Mouse (Mus musculus) adrenal gland, adult (tissue): ENCODE data around the gene Fem1a.
A peak's percentile ranks its signal among the peaks of the same experiment; 100 is the strongest.

Experiments used
- DNase-seq, 2 experiments: peaks; one replicate each; pipeline ENCODE4 v3.0.0; 2022 to 2023; ENCODE audit warnings: low spot score in 1 of 2; ENCODE audit not compliant: inconsistent age in 2 of 2

Gene Fem1a

GRCm38 (mm10) chr17:56256239-56256881 lies at the start of gene Fem1a:
TSS of gene Fem1a (plus strand) at chr17:56256810.
- peak; percentile 96 to 98 for DNase-seq

- no peak for DNase-seq
These were observed 49.5 kb upstream of the Fem1a start for GRCm38 (mm10) chr17:56206986-56207674.

GRCm38 (mm10) chr17:56207963-56208530 lies 48.6 kb upstream of the Fem1a start:
- no peak for DNase-seq

GRCm38 (mm10) chr17:56208821-56209220 lies 47.8 kb upstream of the Fem1a start:
- DNase-seq: no peak

- DNase-seq: no peak
These were observed 45.5 kb upstream of the Fem1a start for GRCm38 (mm10) chr17:56211090-56211489.

- DNase-seq: no peak
These were observed 43.9 kb upstream of the Fem1a start for GRCm38 (mm10) chr17:56212676-56213075.

GRCm38 (mm10) chr17:56214229-56214628 lies 42.4 kb upstream of the Fem1a start:
- peak in 1 of 2 experiments; percentile 63 for DNase-seq

- peak in 1 of 2 experiments; percentile 63 for DNase-seq
These were observed 38.9 kb upstream of the Fem1a start for GRCm38 (mm10) chr17:56217670-56218069.

- DNase-seq: peak; percentile 95 to 97
These were observed 38.0 kb upstream of the Fem1a start, which contains the start of gene Dpp9 for GRCm38 (mm10) chr17:56218377-56219191. TSS of gene Dpp9 (minus strand) at chr17:56218905.

GRCm38 (mm10) chr17:56219251-56219650 lies 37.4 kb upstream of the Fem1a start:
- no peak for DNase-seq

GRCm38 (mm10) chr17:56219805-56220204 lies 36.8 kb upstream of the Fem1a start:
- DNase-seq: peak; percentile 40 to 80

GRCm38 (mm10) chr17:56224916-56225315 lies 31.7 kb upstream of the Fem1a start:
- DNase-seq: no peak

GRCm38 (mm10) chr17:56226566-56226965 lies 30.0 kb upstream of the Fem1a start:
- no peak for DNase-seq

GRCm38 (mm10) chr17:56229943-56230342 lies 26.7 kb upstream of the Fem1a start:
- no peak for DNase-seq

- no peak for DNase-seq
These were observed 23.2 kb upstream of the Fem1a start for GRCm38 (mm10) chr17:56233389-56233788.

GRCm38 (mm10) chr17:56233818-56234469 lies 22.7 kb upstream of the Fem1a start:
- DNase-seq: peak in 1 of 2 experiments; percentile 58

GRCm38 (mm10) chr17:56241541-56242401 lies 14.8 kb upstream of the Fem1a start:
- peak; percentile 82 to 93 for DNase-seq

- no peak for DNase-seq
These were observed 11.0 kb upstream of the Fem1a start for GRCm38 (mm10) chr17:56245608-56246007.

GRCm38 (mm10) chr17:56251136-56251829 lies 5.3 kb upstream of the Fem1a start:
- DNase-seq: peak; percentile 70 to 92
